Mouse (Mus musculus) midbrain, embryonic 15.5 days (tissue): Measurements from ENCODE around the gene Prkag3. TPM values are rescaled to one million over a fixed set of nuclear protein-coding genes. Genes with fewer than 3 reads are reported as not detected.

ENCODE experiments used
- ATAC-seq: fragments of 200-750 bp; cut with Nextera tagmentation; replicated peaks from 2 replicates; pipeline ENCODE4 v1.8.0; 2017; ENCODE audit warnings: moderate TSS enrichment
- H3K27ac ChIP-seq: fragments of 300-500 bp; sonication (generic); 2 replicates; pipeline ENCODE4 v1.5.1; 2015; ENCODE audit warnings: mild to moderate bottlenecking, inconsistent platforms
- H3K27me3 ChIP-seq: fragments of 300-500 bp; sonication (generic); replicated peaks from 2 replicates; pipeline ENCODE4 v1.6.1; 2015; ENCODE audit warnings: inconsistent platforms
- H3K36me3 ChIP-seq: fragments of 300-500 bp; sonication (generic); replicated peaks from 2 replicates; pipeline ENCODE4 v1.6.1; 2015; ENCODE audit warnings: inconsistent platforms
- H3K4me1 ChIP-seq: fragments of 300-500 bp; sonication (generic); 2 replicates; pipeline ENCODE4 v1.6.1; 2015; ENCODE audit warnings: inconsistent platforms
- H3K4me2 ChIP-seq: fragments of 300-500 bp; sonication (generic); 2 replicates; pipeline ENCODE4 v1.6.1; 2015; ENCODE audit warnings: inconsistent platforms, mild to moderate bottlenecking, moderate library complexity
- H3K4me3 ChIP-seq: fragments of 300-500 bp; sonication (generic); 2 replicates; pipeline ENCODE4 v1.5.1; 2015; ENCODE audit warnings: mild to moderate bottlenecking, inconsistent platforms
- H3K9ac ChIP-seq: fragments of 300-500 bp; sonication (generic); 2 replicates; pipeline ENCODE4 v1.6.1; 2015; ENCODE audit warnings: mild to moderate bottlenecking, inconsistent platforms
- H3K9me3 ChIP-seq: fragments of 300-500 bp; sonication (generic); 2 replicates; pipeline ENCODE4 v1.6.1; 2016; ENCODE audit warnings: inconsistent platforms
- WGBS: fragments of 180-500 bp; shearing (Covaris S2); methylation state at CpG from one replicate; pipeline ENCODE4 v1.1.7; 2015; ENCODE audit warnings: mixed read lengths; 5-methylcytosine and 5-hydroxymethylcytosine counted together
- polyA plus RNA-seq: library from polyadenylated mRNA; unstranded; fragments of >200 nt; fragmentation: Nextera tagmentation; extraction: Ambion mirVana; gene quantifications from 2 replicates; pipeline ENCODE4 v1.2.1, GENCODE M21; 2015

The Prkag3 gene
- polyA plus RNA-seq, 1 experiment from 2014 or later: not detected

- Histone ChIP-seq H3K9ac (no peak overlapping the region), H3K4me1 (no peaks in the 10 kb centered on the region), H3K4me2 (no peak overlapping the region), H3K27me3 (no peaks in the 10 kb centered on the region), H3K4me3 (no peak overlapping the region), H3K36me3 (no peaks in the 10 kb centered on the region), H3K27ac (no peak overlapping the region), H3K9me3 (no peaks in the 10 kb centered on the region)
- 83% methylated on average over 6 of the region's 6 CpGs for WGBS
- ATAC-seq: no peak
These were observed 27.4 kb downstream of the Prkag3 start for GRCm38 (mm10) chr1:74721657-74722056.

DNA sequence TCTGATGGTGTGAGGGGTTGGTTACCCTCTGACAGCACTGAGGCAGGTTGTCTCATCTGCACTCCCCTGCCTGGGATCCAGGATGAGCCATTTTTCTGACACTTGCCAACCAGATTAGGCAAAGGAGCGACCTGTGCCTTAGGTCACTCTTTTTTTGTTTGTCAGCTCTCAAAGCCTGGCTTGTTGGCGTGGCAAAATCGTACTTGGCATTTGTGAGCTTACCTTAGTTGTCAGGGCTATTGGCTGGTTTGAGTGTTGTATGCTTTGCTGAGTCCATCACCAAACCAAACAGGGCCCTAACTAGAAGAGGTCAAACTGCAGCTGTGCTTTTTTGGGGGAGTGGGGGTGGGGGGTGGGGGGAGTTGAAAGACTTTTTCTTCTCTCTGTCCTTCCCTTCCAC lies 29.7 kb downstream of the Prkag3 start:
- Histone ChIP-seq H3K4me2 (no peak overlapping the region), H3K36me3 (no peaks in the 10 kb centered on the region), H3K4me3 (no peak overlapping the region), H3K9ac (no peak overlapping the region), H3K9me3 (no peaks in the 10 kb centered on the region), H3K4me1 (no peaks in the 10 kb centered on the region), H3K27me3 (no peaks in the 10 kb centered on the region), H3K27ac (no peak overlapping the region)
- WGBS: 82% methylated on average over 3 of the region's 3 CpGs
- no peak for ATAC-seq

GRCm38 (mm10) chr1:74718113-74718512 lies 30.9 kb downstream of the Prkag3 start:
- no peak overlapping the region for H3K9ac ChIP-seq
- H3K4me2 ChIP-seq: no peak overlapping the region
- no peaks in the 10 kb centered on the region for H3K36me3 ChIP-seq
- peaks cover 8% of the 10 kb centered on the region for H3K4me1 ChIP-seq
- no peaks in the 10 kb centered on the region for H3K9me3 ChIP-seq
- no peak overlapping the region for H3K4me3 ChIP-seq
- 90% methylated on average over 8 of the region's 8 CpGs for WGBS
- no peak overlapping the region for H3K27ac ChIP-seq
- peaks cover 2% of the 10 kb centered on the region; the same call in 1 of the 2 replicates for H3K27me3 ChIP-seq
- ATAC-seq: no peak

GRCm38 (mm10) chr1:74715886-74716285 lies 33.1 kb downstream of the Prkag3 start:
- WGBS: 93% methylated on average over 6 of the region's 6 CpGs
- Histone ChIP-seq H3K4me1 (peaks cover 13% of the 10 kb centered on the region), H3K9me3 (no peaks in the 10 kb centered on the region), H3K27ac (no peak overlapping the region), H3K4me2 (no peak overlapping the region), H3K27me3 (peaks cover 10% of the 10 kb centered on the region), H3K9ac (no peak overlapping the region), H3K36me3 (no peaks in the 10 kb centered on the region), H3K4me3 (no peak overlapping the region)
- ATAC-seq: no peak

DNA sequence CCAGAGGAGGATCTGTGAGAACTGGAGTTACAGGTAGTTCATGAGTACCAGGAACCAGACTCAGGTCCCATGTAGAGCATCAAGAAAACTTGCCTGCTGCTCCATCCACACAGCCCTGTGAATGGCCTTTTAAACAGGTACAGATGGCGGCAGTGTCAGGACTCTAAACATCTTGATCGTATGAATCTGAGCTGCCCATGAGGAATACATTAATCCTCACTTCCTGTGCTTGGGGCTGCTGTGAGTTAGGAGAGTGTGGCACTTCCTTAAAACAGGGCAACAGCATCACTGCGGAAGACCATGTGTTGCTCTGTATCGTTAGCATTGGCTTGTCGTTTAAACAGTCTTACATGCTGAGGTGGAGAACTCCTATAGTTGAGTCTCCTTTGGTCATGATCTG lies 33.6 kb downstream of the Prkag3 start:
- H3K4me2 ChIP-seq: no peak overlapping the region

DNA sequence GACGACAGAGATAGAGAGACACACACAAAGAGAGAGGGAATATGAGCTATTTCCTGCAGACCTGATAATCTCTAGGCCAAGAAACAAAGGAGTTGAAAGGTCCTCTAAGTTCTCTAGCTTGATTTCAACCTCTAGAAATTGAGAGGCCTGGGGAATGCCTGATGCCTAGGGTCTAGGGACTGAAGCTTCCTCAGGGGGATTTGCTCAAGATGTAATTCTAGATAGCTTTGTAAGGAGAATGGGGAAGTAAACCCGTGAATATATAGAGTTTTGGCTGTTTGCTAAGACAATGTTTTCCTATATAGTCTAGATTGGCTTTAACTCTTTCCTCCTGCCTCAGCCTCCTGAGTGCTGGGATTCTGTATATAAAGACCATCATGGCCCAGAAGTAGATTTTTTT lies 34.1 kb downstream of the Prkag3 start:
- 66% methylated on average over 2 of the region's 2 CpGs for WGBS

More for the DNA sequence above, 33.6 kb downstream of the Prkag3 start:
- ATAC-seq: no peak
- 82% methylated on average over 5 of the region's 5 CpGs for WGBS
- Histone ChIP-seq H3K4me1 (peaks cover 13% of the 10 kb centered on the region), H3K36me3 (no peaks in the 10 kb centered on the region), H3K4me3 (no peak overlapping the region), H3K27ac (no peak overlapping the region), H3K9ac (no peak overlapping the region), H3K27me3 (peaks cover 10% of the 10 kb centered on the region), H3K9me3 (no peaks in the 10 kb centered on the region)

DNA sequence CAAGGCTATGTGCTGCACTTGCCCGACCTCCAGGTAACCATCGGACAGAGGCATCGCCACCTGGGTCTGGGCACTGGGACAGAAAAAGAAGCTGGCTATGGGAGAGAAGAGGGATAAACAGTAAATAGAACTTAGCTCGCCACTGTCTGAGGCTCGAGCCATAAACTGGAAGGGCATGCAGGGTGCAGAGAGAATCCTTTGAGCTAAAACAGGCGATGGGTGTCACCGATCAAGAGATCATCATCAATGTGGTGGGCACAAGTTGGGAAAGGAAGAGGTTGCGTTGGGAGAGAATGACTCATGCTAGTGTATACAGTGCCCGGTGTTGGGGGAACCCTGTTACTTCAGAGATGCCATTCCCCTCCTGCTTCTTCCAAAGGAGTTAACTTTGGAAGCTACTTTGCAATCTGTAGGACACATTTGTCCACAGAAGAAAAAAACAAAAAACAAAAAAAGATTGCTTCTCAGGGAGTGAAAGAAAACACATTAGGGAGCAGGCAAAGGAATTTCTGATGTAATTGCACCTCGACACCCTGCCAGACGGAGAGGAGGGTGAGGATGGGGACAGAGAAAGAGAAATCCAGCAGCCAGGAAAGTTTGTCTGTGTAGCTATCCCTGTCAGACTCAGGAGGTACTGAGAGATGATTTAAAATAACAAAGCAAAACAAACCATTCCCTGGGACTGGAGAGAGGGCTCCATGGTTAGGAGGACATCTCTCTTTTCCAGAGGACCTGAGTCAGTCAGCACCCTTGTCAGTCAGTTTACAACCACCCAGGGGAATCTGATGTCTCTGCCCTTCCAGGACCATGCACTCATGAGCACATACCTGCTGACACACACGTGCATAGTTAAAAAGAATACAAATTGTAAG lies 34.9 kb downstream of the Prkag3 start:
- WGBS: 36% methylated on average over 12 of the region's 12 CpGs
- no peak overlapping the region for H3K9ac ChIP-seq
- H3K27ac ChIP-seq: no peak overlapping the region

More for the DNA sequence above, 34.1 kb downstream of the Prkag3 start:
- peaks cover 13% of the 10 kb centered on the region for H3K4me1 ChIP-seq
- H3K27ac ChIP-seq: no peak overlapping the region
- H3K4me2 ChIP-seq: no peak overlapping the region
- no peaks in the 10 kb centered on the region for H3K36me3 ChIP-seq
- peaks cover 10% of the 10 kb centered on the region for H3K27me3 ChIP-seq
- no peak overlapping the region for H3K4me3 ChIP-seq
- ATAC-seq: no peak
- H3K9me3 ChIP-seq: no peaks in the 10 kb centered on the region
- no peak overlapping the region for H3K9ac ChIP-seq

DNA sequence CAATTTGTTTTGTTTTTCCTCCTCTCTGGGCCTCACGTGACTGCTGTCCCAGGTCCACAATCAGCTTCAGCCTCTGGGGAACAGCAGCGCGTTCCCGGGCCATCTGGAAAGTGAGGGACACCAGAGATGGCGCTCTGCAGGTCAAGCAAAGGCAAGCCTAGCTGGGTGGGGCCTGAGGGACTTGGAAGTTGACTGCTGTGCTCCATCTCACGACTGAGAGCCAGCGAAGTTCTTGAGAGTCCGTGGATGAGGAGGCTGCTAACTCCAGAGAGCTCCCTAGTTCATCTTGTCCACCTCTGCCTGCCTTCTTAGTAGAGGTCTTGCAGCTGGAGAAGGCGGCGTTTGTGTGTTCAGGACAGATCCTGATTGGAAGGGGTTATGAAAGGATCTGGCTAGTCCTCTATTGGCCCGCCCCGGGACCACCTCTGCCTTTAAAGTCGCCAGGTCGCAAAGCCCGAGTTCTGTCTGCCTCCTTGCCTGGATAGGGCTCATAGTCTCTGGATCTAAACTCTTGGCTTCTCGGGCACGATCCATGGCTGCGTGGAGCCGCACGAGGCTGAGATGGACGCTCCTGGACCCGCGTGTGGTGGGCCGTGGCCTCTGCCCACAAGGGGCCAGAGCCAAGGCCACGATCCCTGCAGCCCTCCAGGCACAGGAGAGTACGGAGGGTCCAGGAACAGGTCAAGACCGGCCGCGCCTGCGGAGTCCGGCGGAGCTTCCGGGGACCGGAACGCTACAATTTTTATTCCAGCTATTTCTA lies 35.7 kb downstream of the Prkag3 start, which contains the start of gene Cyp27a1:
Gene Cyp27a1, plus strand, starts transcription at position 476 of the 760 bp plus-strand sequence.
- ATAC-seq: no peak
- 4% methylated on average over 35 of the region's 35 CpGs for WGBS
- Histone ChIP-seq H3K36me3 (no peaks in the 10 kb centered on the region), H3K9ac (peak within 1 kb of the TSS; percentile 48), H3K9me3 (no peaks in the 10 kb centered on the region), H3K27ac (no peak within 1 kb of the TSS), H3K4me2 (peak within 1 kb of the TSS; percentile 93), H3K4me1 (peaks cover 13% of the 10 kb centered on the region), H3K27me3 (peaks cover 10% of the 10 kb centered on the region), H3K4me3 (peak within 1 kb of the TSS; percentile 40)

More for the DNA sequence above, 34.9 kb downstream of the Prkag3 start:
- Histone ChIP-seq H3K4me2 (peak overlapping the region; percentile 93), H3K4me1 (peaks cover 13% of the 10 kb centered on the region), H3K27me3 (peaks cover 10% of the 10 kb centered on the region), H3K36me3 (no peaks in the 10 kb centered on the region), H3K4me3 (peak overlapping the region; percentile 40), H3K9me3 (no peaks in the 10 kb centered on the region)
- no peak for ATAC-seq

DNA sequence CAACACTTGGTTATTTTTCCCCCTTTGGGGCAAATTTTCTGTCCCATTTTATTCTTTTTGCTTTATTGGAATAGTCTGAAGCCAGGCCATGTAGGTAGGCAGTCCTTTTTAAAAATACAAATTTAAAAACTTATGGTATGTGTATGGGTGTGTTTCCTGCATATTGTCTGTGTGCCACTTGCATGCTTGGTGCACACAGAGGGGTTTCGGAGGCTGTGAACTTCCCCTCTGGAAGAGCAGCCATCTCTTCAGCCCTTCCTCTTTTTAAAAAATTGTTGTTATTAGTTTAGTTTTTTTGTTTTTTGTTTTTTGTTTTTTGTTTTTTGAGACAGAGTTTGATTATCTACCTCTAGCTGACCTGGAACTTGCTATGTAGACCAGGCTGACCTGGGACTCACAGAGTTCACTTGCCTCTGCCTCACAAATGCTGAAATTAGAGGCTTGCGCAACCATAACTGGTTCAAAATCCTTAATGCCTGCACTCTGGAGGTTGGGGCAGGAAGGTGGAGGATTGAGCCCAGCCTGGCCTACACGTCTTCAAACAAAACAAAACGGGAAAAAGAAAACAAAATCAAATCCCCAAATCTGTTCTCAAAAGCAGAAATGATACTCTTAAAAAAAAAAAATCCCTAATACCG lies 36.4 kb downstream of the Prkag3 start:
- WGBS: 37% methylated on average over 5 of the region's 5 CpGs
- ATAC-seq: no peak

DNA sequence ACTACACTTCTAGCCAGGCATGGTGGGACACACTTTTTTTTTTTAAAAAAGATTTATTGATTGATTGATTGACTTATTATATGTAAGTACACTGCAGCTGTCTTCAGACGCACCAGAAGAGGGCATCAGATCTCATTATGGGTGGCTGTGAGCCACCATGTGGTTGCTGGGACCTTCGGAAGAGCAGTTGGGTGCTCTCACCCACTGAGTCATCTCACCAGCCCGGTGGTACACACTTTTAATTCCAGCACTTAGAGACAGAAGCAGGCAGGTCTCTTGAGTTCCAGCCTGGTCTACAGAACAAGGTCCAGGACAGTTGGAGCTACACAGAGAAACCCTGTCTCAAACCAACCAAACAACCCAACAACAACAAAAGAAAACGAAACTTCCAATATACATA lies 37.0 kb downstream of the Prkag3 start:
- Histone ChIP-seq H3K9ac (no peak overlapping the region), H3K4me3 (no peak overlapping the region), H3K36me3 (no peaks in the 10 kb centered on the region), H3K4me1 (peaks cover 13% of the 10 kb centered on the region), H3K27me3 (peaks cover 10% of the 10 kb centered on the region), H3K4me2 (no peak overlapping the region), H3K9me3 (no peaks in the 10 kb centered on the region), H3K27ac (no peak overlapping the region)
- ATAC-seq: no peak
- 82% methylated on average over 4 of the region's 4 CpGs for WGBS

More for the DNA sequence above, 36.4 kb downstream of the Prkag3 start:
- H3K9ac ChIP-seq: no peak overlapping the region
- H3K4me2 ChIP-seq: peak overlapping the region; percentile 93
- peak overlapping the region; percentile 40 for H3K4me3 ChIP-seq
- no peaks in the 10 kb centered on the region for H3K36me3 ChIP-seq
- H3K4me1 ChIP-seq: peaks cover 13% of the 10 kb centered on the region
- H3K27ac ChIP-seq: no peak overlapping the region
- H3K9me3 ChIP-seq: no peaks in the 10 kb centered on the region
- peaks cover 10% of the 10 kb centered on the region for H3K27me3 ChIP-seq

GRCm38 (mm10) chr1:74709566-74709965 lies 39.5 kb downstream of the Prkag3 start:
- H3K27ac ChIP-seq: no peak overlapping the region
- no peaks in the 10 kb centered on the region for H3K36me3 ChIP-seq
- peaks cover 13% of the 10 kb centered on the region for H3K4me1 ChIP-seq
- H3K4me2 ChIP-seq: no peak overlapping the region
- no peak overlapping the region for H3K4me3 ChIP-seq
- peaks cover 10% of the 10 kb centered on the region for H3K27me3 ChIP-seq
- H3K9ac ChIP-seq: no peak overlapping the region
- WGBS: 49% methylated on average over 6 of the region's 6 CpGs
- ATAC-seq: no peak
- H3K9me3 ChIP-seq: no peaks in the 10 kb centered on the region

GRCm38 (mm10) chr1:74705016-74705415 lies 44.0 kb downstream of the Prkag3 start:
- no peaks in the 10 kb centered on the region for H3K4me1 ChIP-seq
- no peak overlapping the region for H3K9ac ChIP-seq
- no peaks in the 10 kb centered on the region for H3K27me3 ChIP-seq
- no peak overlapping the region for H3K4me3 ChIP-seq
- H3K9me3 ChIP-seq: no peaks in the 10 kb centered on the region
- H3K27ac ChIP-seq: no peak overlapping the region
- no peak for ATAC-seq
- 84% methylated on average over 5 of the region's 5 CpGs for WGBS
- 0 out of 2 replicates have a peak, but pooled peaks cover 5% of the 10 kb centered on the region for H3K36me3 ChIP-seq
- H3K4me2 ChIP-seq: no peak overlapping the region
